Mouse (Mus musculus): ENCODE data around the gene Gng4. TPM values are rescaled to one million over a fixed set of nuclear protein-coding genes. Genes with fewer than 3 reads are reported as not detected.

Gene Gng4
- 0.02 TPM in 1 of 2 replicates, not detected in the other for polyA plus RNA-seq (2012; rRNA removed)

DNA sequence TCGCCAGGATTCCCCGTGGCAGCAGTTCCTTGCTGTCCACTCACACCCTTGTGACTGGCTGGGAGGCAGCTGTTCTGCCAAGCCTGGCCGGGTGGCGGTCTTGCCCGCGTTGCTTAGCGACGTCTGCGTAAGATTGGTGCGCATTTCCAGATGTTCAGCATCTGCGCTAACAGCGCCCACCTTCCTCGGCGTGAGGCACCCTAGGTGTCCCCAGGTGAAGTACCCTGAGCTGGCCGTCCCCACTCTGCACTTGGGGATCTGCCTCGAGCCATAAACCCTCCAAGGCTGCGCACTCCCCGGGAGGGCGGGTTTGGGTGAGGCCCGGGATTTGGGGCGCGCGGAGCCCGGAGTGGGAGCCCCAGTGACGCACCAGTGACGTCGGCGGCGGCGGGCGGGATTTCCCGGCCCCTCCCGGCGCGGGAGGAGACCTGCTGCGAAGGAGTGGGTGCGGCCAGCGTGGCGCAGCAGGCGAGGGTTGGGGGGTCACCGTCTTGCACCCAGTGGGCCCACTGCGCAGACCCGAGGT lies at the start of gene Gng4:
TSS of gene Gng4 (plus strand) at position 166 of the 526 bp plus-strand sequence.

Other genes with a start within 250 kb of the Gng4 start
- gene Lyst, start 193.7 kb upstream of the Gng4 start, polyA plus RNA-seq (2012; rRNA removed): 1.5 and 2.6 TPM in 2 replicates
- 20.7 and 23.3 TPM in 2 replicates for gene B3galnt2, start 170.4 kb downstream of the Gng4 start, polyA plus RNA-seq (2012; rRNA removed)